Mouse (Mus musculus) embryonic fibroblast, embryonic 13.5 days (primary cell): ENCODE data around the gene 6030408B16Rik. TPM values are rescaled to one million over a fixed set of nuclear protein-coding genes. Genes with fewer than 3 reads are reported as not detected.
A peak's percentile ranks its signal among the peaks of the same experiment; 100 is the strongest.

Experiments
- H3K27ac ChIP-seq: 2 replicates; pipeline ENCODE4 v1.5.1; 2012; ENCODE audit warnings: low read length, control low read depth, inconsistent platforms; ENCODE audit not compliant: insufficient read depth
- H3K4me1 ChIP-seq: 2 replicates; pipeline ENCODE4 v1.6.1; 2011; ENCODE audit warnings: low read length; ENCODE audit not compliant: control insufficient read depth, insufficient read depth
- H3K4me3 ChIP-seq: 2 replicates; pipeline ENCODE4 v1.5.1; 2011; ENCODE audit warnings: mild to moderate bottlenecking, control low read depth, low read length; ENCODE audit not compliant: insufficient read depth
- CTCF ChIP-seq: IDR thresholded peaks from 2 replicates; pipeline ENCODE4 v1.5.1; 2011; ENCODE audit warnings: mild to moderate bottlenecking, control low read depth, low read length, moderate library complexity, borderline replicate concordance; ENCODE audit not compliant: insufficient read depth
- POLR2A ChIP-seq: IDR thresholded peaks from 2 replicates; pipeline ENCODE4 v1.6.1; 2011; ENCODE audit warnings: low read depth, mild to moderate bottlenecking, control low read depth, low read length, moderate library complexity
- polyA plus RNA-seq: library from polyadenylated mRNA; stranded (reverse); fragments of >200 nt; gene quantifications from 2 replicates; pipeline ENCODE4 v1.2.4, GENCODE M21; 2011; ENCODE audit warnings: low read depth; ENCODE audit not compliant: missing spikeins, insufficient read length

6030408B16Rik gene
- polyA plus RNA-seq, 1 experiment, result not detected

DNA sequence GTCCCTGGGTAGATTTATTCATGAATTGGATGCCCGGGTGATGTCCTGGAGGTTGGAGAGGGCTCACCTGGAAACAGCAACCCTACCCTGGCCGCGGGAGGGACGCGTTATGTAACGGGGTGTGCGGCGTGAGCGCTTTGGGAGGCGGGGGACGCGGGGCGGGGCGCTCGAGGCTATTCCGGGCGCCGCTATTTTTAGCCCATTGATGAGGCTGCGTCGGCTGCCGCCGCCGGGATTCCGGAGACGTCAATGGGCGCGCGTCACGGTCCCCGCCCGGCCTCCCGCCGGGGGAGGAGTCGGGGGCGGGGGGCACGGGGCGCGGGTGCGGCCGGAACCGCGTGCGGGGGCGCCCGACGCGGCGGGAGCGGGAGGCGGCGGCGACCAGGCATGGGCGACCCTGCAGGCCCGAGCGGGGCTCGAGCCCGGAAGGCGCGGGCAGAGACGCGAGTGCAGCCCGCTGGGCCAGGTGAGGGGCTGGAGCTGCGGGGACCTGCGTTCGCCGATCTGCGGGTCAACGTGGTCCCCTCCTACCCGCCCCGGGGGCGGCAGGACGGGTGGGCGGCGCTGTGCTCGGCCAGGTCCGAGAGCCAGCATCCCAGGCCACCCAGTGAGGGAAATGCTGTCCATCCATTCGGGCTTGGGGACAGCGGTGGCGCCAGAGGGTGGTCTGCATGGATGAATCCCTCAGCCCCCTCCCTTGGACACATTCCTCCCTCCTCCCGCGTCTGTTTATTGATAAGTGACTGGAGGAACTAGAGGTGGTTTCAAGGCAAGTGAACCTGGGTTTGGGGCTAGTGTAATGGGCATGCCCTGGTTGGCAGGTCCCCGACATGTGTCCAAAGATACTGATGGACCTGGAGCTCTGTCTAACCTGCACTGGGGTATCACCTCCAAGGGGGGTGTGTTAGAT is 38.9 kb upstream of the 6030408B16Rik start, which contains the start of gene Nr4a1:
Gene Nr4a1 (plus strand): TSS at position 384 of the 910 bp plus-strand sequence.
- H3K27ac ChIP-seq, result no peak within 1 kb of the TSS
- no peak for TF ChIP-seq CTCF
- TF ChIP-seq POLR2A, result peak; percentile 44; the same call in 1 of the 2 replicates
- H3K4me3 ChIP-seq, result peak within 1 kb of the TSS; percentile 63
- H3K4me1 ChIP-seq, result peaks cover 3% of the 10 kb centered on the region

DNA sequence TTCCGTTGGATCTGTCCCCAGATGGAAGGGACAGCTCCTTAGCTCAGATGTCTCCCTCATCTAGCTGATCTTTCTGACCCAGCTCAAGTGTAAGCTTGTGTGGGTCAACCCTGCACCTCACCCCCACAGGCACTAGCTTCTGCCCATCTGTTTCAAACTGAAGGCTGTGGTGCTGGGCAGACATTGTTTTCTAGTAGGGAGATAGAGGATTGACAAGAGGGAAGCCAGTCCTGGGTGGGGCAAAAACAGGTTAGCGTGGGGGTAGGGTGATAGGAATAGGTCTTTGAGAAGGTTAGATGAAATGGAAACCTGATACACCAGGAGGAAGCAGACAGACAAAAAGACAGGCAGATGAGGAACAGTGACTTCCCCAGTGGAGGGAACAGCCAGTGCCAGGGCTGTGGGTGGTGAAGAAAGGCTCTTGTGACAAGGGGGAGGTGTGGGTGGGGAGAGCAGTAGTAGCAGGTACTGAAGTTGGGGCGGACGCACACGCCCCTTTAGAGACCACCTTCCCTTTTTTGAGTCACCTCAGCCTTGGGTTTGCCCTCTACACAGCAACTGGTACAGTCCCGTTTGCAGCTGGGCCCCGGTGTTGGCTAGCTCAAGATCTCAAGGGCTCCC is 37.1 kb upstream of the 6030408B16Rik start:
- TF ChIP-seq CTCF (no peak), POLR2A (no peak)
- Histone ChIP-seq H3K4me1 (peaks cover 3% of the 10 kb centered on the region; the same call in 1 of the 2 replicates), H3K4me3 (no peak overlapping the region), H3K27ac (no peak overlapping the region)

DNA sequence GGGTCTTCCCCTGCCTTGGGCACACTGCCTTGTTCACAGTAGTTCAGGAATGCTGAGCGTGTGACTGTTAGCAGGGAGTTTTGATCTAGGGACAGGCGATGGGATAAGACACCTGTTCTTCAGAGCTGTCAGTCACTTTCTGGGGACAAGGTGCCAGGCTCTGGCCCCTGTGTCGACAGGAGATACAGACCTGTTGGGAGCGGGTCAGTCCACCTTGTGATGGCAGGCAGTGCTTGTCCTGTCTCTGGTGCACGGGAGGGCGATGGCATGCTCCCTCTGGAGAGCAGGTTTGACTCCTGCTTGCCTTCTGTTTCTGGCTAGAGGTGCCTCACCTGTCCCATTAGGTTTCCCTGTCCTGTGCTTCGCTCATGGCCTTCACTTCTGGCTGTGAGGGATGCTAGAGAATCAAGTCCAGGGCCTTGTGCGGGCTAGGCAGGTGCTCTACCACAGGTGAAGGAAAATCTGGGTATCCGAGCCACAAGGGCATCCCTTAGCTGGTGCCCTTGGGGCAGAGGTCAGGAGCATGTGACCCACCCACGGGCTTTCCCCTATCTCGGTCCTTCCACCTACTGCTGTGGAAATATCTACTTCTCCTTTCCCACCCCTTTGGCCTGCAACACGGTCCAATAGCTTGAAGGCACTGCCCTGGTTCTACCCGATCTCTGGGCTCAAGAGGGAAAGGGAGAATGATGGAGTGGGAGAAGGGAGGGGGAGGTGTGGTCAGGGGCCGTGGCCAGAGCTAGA is 36.4 kb upstream of the 6030408B16Rik start:
- Histone ChIP-seq H3K4me3 (no peak overlapping the region), H3K27ac (no peak overlapping the region), H3K4me1 (peaks cover 3% of the 10 kb centered on the region; the same call in 1 of the 2 replicates)
- TF ChIP-seq CTCF, result no peak
- TF ChIP-seq POLR2A, result no peak

DNA sequence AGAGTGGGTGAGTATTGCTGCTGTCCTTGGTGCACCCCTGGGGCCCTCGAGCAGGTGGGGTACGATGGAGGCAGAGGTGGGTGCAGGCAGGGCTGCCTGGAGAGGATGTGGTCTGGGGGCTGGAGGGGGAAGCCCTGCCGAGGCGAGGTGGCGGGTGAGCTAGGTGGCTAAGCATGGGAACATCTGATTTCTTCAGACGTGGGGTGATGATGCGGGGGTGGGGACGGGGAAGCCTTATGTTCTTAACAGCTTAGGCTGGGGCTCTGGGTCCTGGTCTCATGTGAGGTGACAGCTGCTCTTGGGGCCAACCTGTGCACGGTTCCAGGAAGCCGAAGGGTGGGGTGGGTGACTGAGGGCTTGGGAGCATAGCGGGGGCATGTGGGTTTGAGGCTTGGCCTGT is 34.6 kb upstream of the 6030408B16Rik start:
- TF ChIP-seq POLR2A (no peak), CTCF (no peak)
- Histone ChIP-seq H3K27ac (no peak overlapping the region), H3K4me1 (peaks cover 3% of the 10 kb centered on the region; the same call in 1 of the 2 replicates), H3K4me3 (no peak overlapping the region)

DNA sequence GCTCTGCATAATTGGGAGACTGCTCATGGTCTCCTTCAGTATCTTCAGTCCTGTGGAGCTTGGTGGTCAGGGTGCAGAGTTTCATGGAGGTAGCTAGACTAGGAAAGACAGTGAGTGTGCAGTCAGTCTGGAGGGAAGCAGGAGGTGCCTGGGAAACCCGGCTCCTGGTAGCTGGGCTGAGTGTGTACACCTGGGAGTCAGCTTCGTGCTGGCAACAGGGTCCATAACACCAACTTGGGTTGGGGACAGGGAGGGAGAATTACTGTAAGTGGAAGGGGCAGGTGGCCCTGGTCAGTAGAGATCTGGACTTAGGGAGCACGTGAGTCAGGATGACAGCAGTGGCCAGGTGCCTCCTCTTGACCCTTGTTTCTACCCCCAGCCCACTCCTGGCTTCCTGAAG is 33.1 kb upstream of the 6030408B16Rik start:
- Histone ChIP-seq H3K4me1 (no peaks in the 10 kb centered on the region), H3K4me3 (no peak overlapping the region), H3K27ac (no peak overlapping the region)
- no peak for TF ChIP-seq POLR2A
- no peak for TF ChIP-seq CTCF

DNA sequence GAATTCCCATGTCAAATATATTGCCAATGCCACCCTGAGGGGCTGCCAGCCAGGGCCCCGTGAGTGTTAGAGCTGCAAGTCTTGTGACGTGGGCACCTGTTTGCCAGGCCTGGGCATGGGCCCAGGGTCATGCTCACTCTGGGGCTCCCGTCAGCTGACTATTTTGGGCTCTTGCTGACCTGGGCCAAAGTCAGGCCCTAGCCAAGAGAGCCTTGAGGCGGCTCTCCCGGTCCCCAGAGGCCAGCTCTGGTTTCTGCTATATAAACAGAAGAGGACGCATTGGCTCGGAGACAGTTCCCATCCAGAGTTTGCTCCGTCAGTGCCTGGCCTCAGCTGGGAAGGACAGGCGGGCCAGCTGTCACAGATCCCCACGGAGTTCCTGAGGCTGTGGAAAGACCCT is 32.6 kb upstream of the 6030408B16Rik start:
- TF ChIP-seq POLR2A (no peak), CTCF (no peak)
- Histone ChIP-seq H3K4me3 (no peak overlapping the region), H3K4me1 (no peaks in the 10 kb centered on the region), H3K27ac (no peak overlapping the region)

DNA sequence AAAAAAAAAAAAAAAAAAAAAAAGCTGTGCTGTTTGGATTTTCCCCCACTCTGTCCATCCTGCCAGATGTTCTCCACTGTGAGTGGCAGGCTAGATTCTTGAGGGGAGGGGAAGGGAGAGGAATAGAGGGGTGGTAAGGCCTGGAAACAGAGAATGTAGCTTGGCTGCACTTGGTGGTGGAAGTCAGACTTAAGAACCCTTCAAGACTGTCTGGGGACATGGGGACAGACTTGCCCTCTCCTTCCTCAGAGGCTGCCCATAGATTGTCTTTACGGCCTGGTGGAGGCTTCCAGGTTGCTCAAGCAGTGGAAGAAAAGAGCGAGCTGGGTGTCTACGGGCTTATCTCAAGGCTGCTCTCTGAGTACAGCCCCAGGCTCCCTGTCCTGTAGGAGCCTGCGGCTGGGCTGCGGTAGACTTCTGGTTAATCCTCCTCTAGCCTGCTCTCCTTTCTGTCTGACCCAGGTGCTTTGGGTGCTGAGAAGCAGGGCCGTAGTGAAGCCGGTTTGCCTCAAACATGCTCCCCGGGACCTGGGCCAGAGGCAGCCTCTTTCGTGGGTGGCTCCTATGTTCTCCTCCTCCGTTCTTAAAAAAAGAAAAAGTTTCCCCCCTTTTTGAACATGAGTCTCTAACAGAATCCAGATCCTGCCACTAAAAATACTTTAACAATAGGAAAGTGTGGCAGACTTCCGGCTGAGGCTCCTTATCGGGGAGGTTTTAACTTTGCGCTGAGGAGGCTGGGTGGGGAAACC is 32.0 kb upstream of the 6030408B16Rik start:
- H3K4me1 ChIP-seq, result 0 out of 2 replicates have a peak, but pooled peaks cover under 1% of the 10 kb centered on the region
- no peak overlapping the region for H3K4me3 ChIP-seq
- peak overlapping the region; percentile 38 for H3K27ac ChIP-seq
- no peak for TF ChIP-seq CTCF
- TF ChIP-seq POLR2A, result no peak

DNA sequence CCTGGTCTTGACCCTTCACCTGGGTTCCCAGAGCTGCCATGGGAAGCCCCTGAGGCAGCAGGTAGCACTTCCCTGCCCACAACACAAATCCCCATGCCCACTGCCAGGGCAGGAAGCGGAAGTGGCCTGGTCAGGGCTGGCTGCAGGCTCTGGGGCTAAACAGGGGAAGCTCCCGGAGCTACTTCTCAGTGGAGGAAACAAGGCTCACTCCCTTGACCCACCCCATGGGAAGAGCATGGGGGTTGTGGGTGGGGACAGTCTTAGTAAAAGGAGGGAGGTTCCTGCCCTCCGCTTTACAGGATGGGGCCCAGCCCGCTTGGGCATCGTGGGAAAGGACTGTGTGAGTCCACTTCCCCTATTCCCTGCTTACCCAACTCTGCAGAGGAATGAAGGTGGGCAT is 30.5 kb upstream of the 6030408B16Rik start:
- Histone ChIP-seq H3K4me1 (0 out of 2 replicates have a peak, but pooled peaks cover 2% of the 10 kb centered on the region), H3K27ac (no peak overlapping the region), H3K4me3 (no peak overlapping the region)
- no peak for TF ChIP-seq POLR2A
- no peak for TF ChIP-seq CTCF
